Comparison of ENCODE assay signal across 8 mouse cellular contexts in genomic region chr3:51700731-51701280, GRCm38 (mm10). TPM values are rescaled to one million over a fixed set of nuclear protein-coding genes. Genes with fewer than 3 reads are reported as not detected.
DNase-seq lines count a peak whose midpoint lies in the region; ATAC-seq lines count a peak whose summit lies in the region.

No protein-coding gene starts in this region.

- no peak for ATAC-seq in liver, embryonic 11.5 days (replicated peaks; ENCODE audit: low FRiP score)
- no peak for ATAC-seq in embryonic facial prominence, embryonic 15.5 days (ENCODE audit: insufficient number of reproducible peaks, low FRiP score, low TSS enrichment, low read depth)
- ATAC-seq in hindbrain, embryonic 16.5 days = no peak
- ATAC-seq in liver, embryonic 13.5 days (ENCODE audit: low read depth) = no peak
- no peak for ATAC-seq in neural tube, embryonic 11.5 days (ENCODE audit: insufficient read depth, low FRiP score, low TSS enrichment)

- peak overlapping the region; percentile 80 for H3K4me2 ChIP-seq in liver, embryonic 11.5 days
- peak overlapping the region; percentile 81 for H3K4me2 ChIP-seq in embryonic facial prominence, embryonic 15.5 days (replicated peaks)
- H3K4me2 ChIP-seq in hindbrain, embryonic 16.5 days (ENCODE audit: low read length) = peak overlapping the region; percentile 80
- H3K4me2 ChIP-seq in liver, embryonic 13.5 days = peak overlapping the region; percentile 75
- peak overlapping the region; percentile 39 for H3K4me2 ChIP-seq in neural tube, embryonic 11.5 days (ENCODE audit: low read depth)

- 39% methylated on average over 15 of the region's 15 CpGs for WGBS in liver, embryonic 11.5 days
- 6% methylated on average over 15 of the region's 15 CpGs for WGBS in embryonic facial prominence, embryonic 15.5 days
- 13% methylated on average over 15 of the region's 15 CpGs for WGBS in hindbrain, embryonic 16.5 days
- WGBS in liver, embryonic 13.5 days (ENCODE audit: insufficient replicate concordance) = 31% methylated on average over 15 of the region's 15 CpGs
- 45% methylated on average over 15 of the region's 15 CpGs for WGBS in neural tube, embryonic 11.5 days

- H3K9ac ChIP-seq in liver, embryonic 11.5 days (ENCODE audit: low read depth, low read length) = 0 out of 2 replicates have a peak overlapping the region, but pooled peaks have one; percentile 15
- H3K9ac ChIP-seq in embryonic facial prominence, embryonic 15.5 days = no peak overlapping the region
- peak overlapping the region; percentile 66 for H3K9ac ChIP-seq in hindbrain, embryonic 16.5 days (ENCODE audit: low read depth, low read length)
- H3K9ac ChIP-seq in liver, embryonic 13.5 days = peak overlapping the region; percentile 63
- 0 out of 2 replicates have a peak overlapping the region, but pooled peaks have one; percentile 68 for H3K9ac ChIP-seq in neural tube, embryonic 11.5 days (ENCODE audit: low read length)

- H3K4me1 ChIP-seq in liver, embryonic 11.5 days (replicated peaks; ENCODE audit: control insufficient read depth, insufficient read depth, low read length) = peaks cover 16% of the 10 kb centered on the region
- peaks cover 35% of the 10 kb centered on the region for H3K4me1 ChIP-seq in embryonic facial prominence, embryonic 15.5 days
- H3K4me1 ChIP-seq in hindbrain, embryonic 16.5 days (ENCODE audit: control insufficient read depth, insufficient read depth, low read depth, low read length) = peaks cover 31% of the 10 kb centered on the region
- H3K4me1 ChIP-seq in liver, embryonic 13.5 days (replicated peaks) = peaks cover 25% of the 10 kb centered on the region
- peaks cover 14% of the 10 kb centered on the region; the same call in 1 of the 2 replicates for H3K4me1 ChIP-seq in neural tube, embryonic 11.5 days (ENCODE audit: control insufficient read depth, insufficient read depth, low read length)

- no peaks in the 10 kb centered on the region for H3K36me3 ChIP-seq in liver, embryonic 11.5 days (ENCODE audit: control insufficient read depth, insufficient read depth, low read length)
- H3K36me3 ChIP-seq in embryonic facial prominence, embryonic 15.5 days = no peaks in the 10 kb centered on the region
- no peaks in the 10 kb centered on the region for H3K36me3 ChIP-seq in hindbrain, embryonic 16.5 days (ENCODE audit: control insufficient read depth, insufficient read depth, low read length)
- no peaks in the 10 kb centered on the region for H3K36me3 ChIP-seq in liver, embryonic 13.5 days
- H3K36me3 ChIP-seq in neural tube, embryonic 11.5 days (ENCODE audit: control insufficient read depth, insufficient read depth, low read length) = no peaks in the 10 kb centered on the region

- DNase-seq in liver, embryonic 11.5 days (ENCODE audit: low spot score) = no peak
- DNase-seq in liver = no peak
- no peak for DNase-seq in liver, embryonic 13.5 days
- peak; percentile 18 for DNase-seq in neural tube, embryonic 11.5 days (ENCODE audit: low spot score)
- DNase-seq in ovary, postnatal 36 days (ENCODE audit: low spot score) = no peak
- DNase-seq in adipocyte (ENCODE audit: low spot score) = no peak

- no peaks in the 10 kb centered on the region for H3K9me3 ChIP-seq in liver, embryonic 11.5 days (ENCODE audit: control insufficient read depth, low read length)
- H3K9me3 ChIP-seq in embryonic facial prominence, embryonic 15.5 days (replicated peaks) = no peaks in the 10 kb centered on the region
- H3K9me3 ChIP-seq in hindbrain, embryonic 16.5 days (ENCODE audit: control insufficient read depth, low read length) = no peaks in the 10 kb centered on the region
- H3K9me3 ChIP-seq in liver, embryonic 13.5 days (replicated peaks) = no peaks in the 10 kb centered on the region; the same call in 1 of the 2 replicates
- no peaks in the 10 kb centered on the region for H3K9me3 ChIP-seq in neural tube, embryonic 11.5 days (ENCODE audit: control insufficient read depth, low read length)

- no peaks in the 10 kb centered on the region for H3K27me3 ChIP-seq in liver, embryonic 11.5 days (replicated peaks; ENCODE audit: control insufficient read depth, insufficient read depth, low read length)
- no peaks in the 10 kb centered on the region for H3K27me3 ChIP-seq in embryonic facial prominence, embryonic 15.5 days
- no peaks in the 10 kb centered on the region for H3K27me3 ChIP-seq in hindbrain, embryonic 16.5 days (replicated peaks; ENCODE audit: control insufficient read depth, insufficient read depth, low read length)
- H3K27me3 ChIP-seq in liver, embryonic 13.5 days = peaks cover 16% of the 10 kb centered on the region
- no peaks in the 10 kb centered on the region for H3K27me3 ChIP-seq in neural tube, embryonic 11.5 days (ENCODE audit: control insufficient read depth, insufficient read depth, low read length)

- H3K4me3 ChIP-seq in liver, embryonic 11.5 days (ENCODE audit: low read depth, low read length) = no peak overlapping the region; the same call in 1 of the 2 replicates
- H3K4me3 ChIP-seq in embryonic facial prominence, embryonic 15.5 days (replicated peaks) = peak overlapping the region; percentile 46
- H3K4me3 ChIP-seq in hindbrain, embryonic 16.5 days (ENCODE audit: low read length) = peak overlapping the region; percentile 42
- H3K4me3 ChIP-seq in liver, embryonic 13.5 days (replicated peaks) = peak overlapping the region; percentile 52
- no peak overlapping the region for H3K4me3 ChIP-seq in neural tube, embryonic 11.5 days (ENCODE audit: low read depth, low read length)

- H3K27ac ChIP-seq in liver, embryonic 11.5 days (ENCODE audit: low read depth, low read length) = no peak overlapping the region
- peak overlapping the region; percentile 86 for H3K27ac ChIP-seq in embryonic facial prominence, embryonic 15.5 days (replicated peaks)
- peak overlapping the region; percentile 90 for H3K27ac ChIP-seq in hindbrain, embryonic 16.5 days (ENCODE audit: low read depth, low read length)
- no peak overlapping the region for H3K27ac ChIP-seq in liver, embryonic 13.5 days
- H3K27ac ChIP-seq in neural tube, embryonic 11.5 days (ENCODE audit: low read depth, low read length) = 0 out of 2 replicates have a peak overlapping the region, but pooled peaks have one; percentile 95

RNA-seq across cellular contexts. Expression of gene Mgst2, which starts 40.6 kb away (rescaled TPM):
- polyA plus RNA-seq in liver, embryonic 11.5 days (2014; fragmentation: Nextera tagmentation; extraction: Ambion mirVana) = 16.5 and 16.6 TPM in 2 replicates
- polyA plus RNA-seq in embryonic facial prominence, embryonic 15.5 days (2015; fragmentation: Nextera tagmentation; extraction: Ambion mirVana) = 15.4 and 17.9 TPM in 2 replicates
- polyA plus RNA-seq in hindbrain, embryonic 16.5 days (2015; fragmentation: Nextera tagmentation; extraction: Ambion mirVana) = 0.33 and 0.40 TPM in 2 replicates
- polyA plus RNA-seq in liver, embryonic 13.5 days (2015; fragmentation: Nextera tagmentation; extraction: Ambion mirVana) = 16.5 and 18.8 TPM in 2 replicates
- polyA plus RNA-seq in neural tube, embryonic 11.5 days (2014; fragmentation: Nextera tagmentation; extraction: Ambion mirVana) = 0.58 and 1.9 TPM in 2 replicates

Comparison
In these comparisons a context has a peak if more than half of its experiments do, and no peak if none do; other contexts are left out.
1. H3K4me3 ChIP-seq: peak in embryonic facial prominence, embryonic 15.5 days (single experiment), hindbrain, embryonic 16.5 days (single experiment) and liver, embryonic 13.5 days (single experiment); none in liver, embryonic 11.5 days (single experiment) and neural tube, embryonic 11.5 days (single experiment).
2. H3K27ac ChIP-seq: peak in embryonic facial prominence, embryonic 15.5 days (single experiment), hindbrain, embryonic 16.5 days (single experiment) and neural tube, embryonic 11.5 days (single experiment); none in liver, embryonic 11.5 days (single experiment) and liver, embryonic 13.5 days (single experiment).
3. Peak in every context shown above with its lines, with median percentiles within 50 percentile points of each other: H3K4me2 ChIP-seq.